24 mouse cellular contexts compared by ENCODE assay signal in genomic region chr1:95468095-95468494, GRCm38 (mm10).
DNase-seq lines count a peak whose midpoint lies in the region; ATAC-seq and TF ChIP-seq lines count a peak whose summit lies in the region.
"Had no signal": no experiment of that assay in that cellular context is flagged by ENCODE, and none has a peak within 500 bp of the region (broad histone marks: within the 10 kb centered on the region; RNA-seq: fewer than 3 reads in every experiment).

No protein-coding gene starts in this region.

- TF ChIP-seq POLR2A in MEL (IDR thresholded peaks at IDR 0.05; ENCODE audit: control insufficient read depth in 1 of 2, insufficient read depth in 1 of 2, low read depth in 1 of 2, low read length in 2 of 2, poor library complexity in 1 of 2), result no peak
- TF ChIP-seq POLR2A in embryonic fibroblast, embryonic 13.5 days (IDR thresholded peaks at IDR 0.05; ENCODE audit: low read depth, low read length), result no peak

- H3K36me3 ChIP-seq in MEL (ENCODE audit: control insufficient read depth in 1 of 2, insufficient read depth in 2 of 2, low read length in 2 of 2), result peaks cover 0 to 4% of the 10 kb centered on the region in 2 experiments; a peak in 2 of 4 replicates
- H3K36me3 ChIP-seq: embryonic facial prominence, embryonic 15.5 days; heart, embryonic 15.5 days; hindbrain, embryonic 15.5 days; midbrain, embryonic 15.5 days; neural tube, embryonic 13.5 days had no signal

- peak overlapping the region; percentile 1; the same call in 1 of the 2 replicates for H3K27ac ChIP-seq in MEL (ENCODE audit: control insufficient read depth, low read depth, low read length)
- peak overlapping the region; percentile 24; the same call in 1 of the 2 replicates for H3K27ac ChIP-seq in embryonic fibroblast, embryonic 13.5 days (ENCODE audit: insufficient read depth, low read length)
- H3K27ac ChIP-seq: embryonic facial prominence, embryonic 15.5 days; heart, embryonic 15.5 days; hindbrain, embryonic 15.5 days; liver, embryonic 14.5 days; midbrain, embryonic 15.5 days; neural tube, embryonic 13.5 days; stomach, postnatal 0 days had no signal

- no peak overlapping the region for H3K9ac ChIP-seq in MEL (ENCODE audit: control insufficient read depth, low read depth, low read length, poor library complexity, severe bottlenecking)
- H3K9ac ChIP-seq: embryonic facial prominence, embryonic 15.5 days; heart, embryonic 15.5 days; hindbrain, embryonic 15.5 days; liver, embryonic 14.5 days; lung, embryonic 14.5 days; midbrain, embryonic 15.5 days; neural tube, embryonic 13.5 days had no signal

- H3K79me2 ChIP-seq in MEL (ENCODE audit: control insufficient read depth, insufficient read depth, low read length, poor library complexity), result no peaks in the 10 kb centered on the region

- peaks cover 2 to 5% of the 10 kb centered on the region in 2 experiments; a peak in 3 of 4 replicates for H3K4me1 ChIP-seq in MEL (ENCODE audit: control insufficient read depth in 1 of 2, insufficient read depth in 2 of 2, low read length in 2 of 2)
- H3K4me1 ChIP-seq in embryonic fibroblast, embryonic 13.5 days (ENCODE audit: control insufficient read depth, insufficient read depth, low read length), result no peaks in the 10 kb centered on the region
- H3K4me1 ChIP-seq: embryonic facial prominence, embryonic 15.5 days; heart, embryonic 15.5 days; hindbrain, embryonic 15.5 days; midbrain, embryonic 15.5 days; neural tube, embryonic 13.5 days had no signal

- H3K27me3 ChIP-seq in MEL (ENCODE audit: control insufficient read depth in 1 of 2, insufficient read depth in 2 of 2, low read length in 2 of 2), result no peaks in the 10 kb centered on the region
- H3K27me3 ChIP-seq: embryonic facial prominence, embryonic 15.5 days; heart, embryonic 15.5 days; hindbrain, embryonic 15.5 days; midbrain, embryonic 15.5 days; neural tube, embryonic 13.5 days had no signal

- DNase-seq in 3T3-L1 (ENCODE audit: low read depth, low spot score) (peak; percentile 46), MEL (ENCODE audit: low read depth, low spot score) (peak; percentile 67)
- no peak for DNase-seq in layer of hippocampus, adult 8-10 months (ENCODE audit: low spot score in 2 of 2)
- DNase-seq in left cerebral cortex, postnatal 4 days, result no peak
- no peak for DNase-seq in T-cell, adult 2 months (ENCODE audit: low spot score)
- DNase-seq: adrenal gland, adult 8-10 months; cerebellum, adult 2 months; cerebellum, postnatal 36 days; gastrocnemius, postnatal 14 days; heart, postnatal 4 days; kidney, postnatal 4 days; layer of hippocampus, adult 9-11 months; lung, embryonic 14.5 days had no signal

- peak; percentile 90 for ATAC-seq in neutrophil, adult 5-6 weeks (ENCODE audit: extremely low read depth, insufficient number of reproducible peaks, low FRiP score, poor library complexity, severe bottlenecking)
- ATAC-seq: forebrain, embryonic 16.5 days; midbrain, embryonic 15.5 days; Patski had no signal

- no peak for TF ChIP-seq CTCF in MEL (IDR thresholded peaks at IDR 0.05 in 2 of 3, conservative IDR thresholded peaks at IDR 0.05 in 1 of 3; ENCODE audit: control insufficient read depth in 1 of 3, insufficient read depth in 1 of 3, low read depth in 2 of 3, low read length in 3 of 3, poor library complexity in 1 of 3, severe bottlenecking in 1 of 3)
- no peak for TF ChIP-seq CTCF in embryonic fibroblast, embryonic 13.5 days (IDR thresholded peaks at IDR 0.05; ENCODE audit: borderline replicate concordance, insufficient read depth, low read length)

- TF ChIP-seq RAD21 in MEL (IDR thresholded peaks at IDR 0.05; ENCODE audit: low read depth, low read length), result no peak

- H3K4me3 ChIP-seq in MEL (ENCODE audit: control insufficient read depth in 1 of 2, insufficient read depth in 1 of 2, low read depth in 2 of 2, low read length in 2 of 2), result no peak overlapping the region
- no peak overlapping the region for H3K4me3 ChIP-seq in embryonic fibroblast, embryonic 13.5 days (ENCODE audit: insufficient read depth, low read length)
- H3K4me3 ChIP-seq: embryonic facial prominence, embryonic 15.5 days; heart, embryonic 15.5 days; hindbrain, embryonic 15.5 days; midbrain, embryonic 15.5 days; neural tube, embryonic 13.5 days had no signal

- no peak; a peak in 1 of 4 replicates for TF ChIP-seq EP300 in MEL (IDR thresholded peaks at IDR 0.05; ENCODE audit: low read depth in 1 of 2, low read length in 2 of 2)

- intact Hi-C loops in left cerebral cortex, postnatal 4 days (cut with DNase I), result no loop called here

- H3K9me3 ChIP-seq in MEL (replicated peaks; ENCODE audit: insufficient read depth, low read length), result no peaks in the 10 kb centered on the region
- H3K9me3 ChIP-seq: embryonic facial prominence, embryonic 15.5 days; heart, embryonic 15.5 days; hindbrain, embryonic 15.5 days; midbrain, embryonic 15.5 days; neural tube, embryonic 13.5 days had no signal

TF ChIP-seq in MEL, 35 proteins besides CTCF, POLR2A, EP300 and RAD21:
- TF ChIP-seq ETS1 (IDR thresholded peaks at IDR 0.05; ENCODE audit: low read depth, low read length) (peak; percentile 34; the same call in 1 of the 2 replicates), SMC3 (IDR thresholded peaks at IDR 0.05; ENCODE audit: low read depth, low read length) (no peak), USF1 (IDR thresholded peaks at IDR 0.05; ENCODE audit: low read depth, low read length) (no peak), ZNF384 (IDR thresholded peaks at IDR 0.05; ENCODE audit: low read depth, low read length) (no peak), MXI1 (IDR thresholded peaks at IDR 0.05; ENCODE audit: low read depth, low read length) (no peak), KAT2A (conservative IDR thresholded peaks at IDR 0.05; ENCODE audit: low read depth, low read length) (no peak), TAL1 (IDR thresholded peaks at IDR 0.05; ENCODE audit: low read length) (no peak), CHD2 (IDR thresholded peaks at IDR 0.05; ENCODE audit: low read length) (no peak), MAX (IDR thresholded peaks at IDR 0.05; ENCODE audit: low read length) (no peak), POLR2AphosphoS5 (IDR thresholded peaks at IDR 0.05; ENCODE audit: borderline replicate concordance, low read depth, low read length) (no peak), RCOR1 (IDR thresholded peaks at IDR 0.05; ENCODE audit: low read depth, low read length) (no peak), SIN3A (IDR thresholded peaks at IDR 0.05; ENCODE audit: low read length) (no peak), MAFK (IDR thresholded peaks at IDR 0.05; ENCODE audit: borderline replicate concordance, low read depth, low read length) (no peak), POLR2AphosphoS2 (IDR thresholded peaks at IDR 0.05; ENCODE audit: low read length) (no peak), JUND (IDR thresholded peaks at IDR 0.05; ENCODE audit: low read depth, low read length) (no peak), UBTF (IDR thresholded peaks at IDR 0.05; ENCODE audit: borderline replicate concordance, insufficient read depth, low read depth, low read length) (no peak), NRF1 (IDR thresholded peaks at IDR 0.05; ENCODE audit: insufficient read depth, low read depth, low read length, poor library complexity, severe bottlenecking) (no peak), GATA1 (IDR thresholded peaks at IDR 0.05; ENCODE audit: low read depth, low read length) (no peak; the same call in 1 of the 2 replicates), TCF12 (IDR thresholded peaks at IDR 0.05; ENCODE audit: low read depth, low read length) (peak; percentile 29; the same call in 1 of the 2 replicates), GABPA (IDR thresholded peaks at IDR 0.05; ENCODE audit: low read depth, low read length) (peak; percentile 77; the same call in 1 of the 2 replicates), ELF1 (IDR thresholded peaks at IDR 0.05; ENCODE audit: low read depth, low read length) (peak; percentile 58; the same call in 1 of the 2 replicates), MAZ (IDR thresholded peaks at IDR 0.05; ENCODE audit: low read depth, low read length) (no peak), MYC (IDR thresholded peaks at IDR 0.05; ENCODE audit: low read depth, low read length) (no peak), HCFC1 (IDR thresholded peaks at IDR 0.05; ENCODE audit: low read depth, low read length) (no peak), ZMIZ1 (IDR thresholded peaks at IDR 0.05; ENCODE audit: low read depth, low read length) (no peak), TBP (IDR thresholded peaks at IDR 0.05; ENCODE audit: low read depth, low read length) (no peak), MEF2A (IDR thresholded peaks at IDR 0.05; ENCODE audit: extremely low read depth, insufficient replicate concordance, low read depth, low read length, poor library complexity, severe bottlenecking) (no peak), USF2 (IDR thresholded peaks at IDR 0.05; ENCODE audit: borderline replicate concordance in 1 of 2, insufficient read depth in 1 of 2, low read depth in 1 of 2, low read length in 2 of 2) (no peak), ZC3H11A (IDR thresholded peaks at IDR 0.05; ENCODE audit: low read depth, low read length) (no peak), MYB (IDR thresholded peaks at IDR 0.05; ENCODE audit: low read depth, low read length) (no peak), CHD1 (IDR thresholded peaks at IDR 0.05; ENCODE audit: low read depth, low read length) (no peak), ZKSCAN1 (IDR thresholded peaks at IDR 0.05; ENCODE audit: low read depth, low read length) (no peak), BHLHE40 (IDR thresholded peaks at IDR 0.05; ENCODE audit: borderline replicate concordance, low read depth, low read length) (no peak)

Comparison
In these comparisons a context has a peak if more than half of its experiments do, and no peak if none do; other contexts are left out.
1. DNase-seq: peak in 3T3-L1 (single experiment) and MEL (single experiment); none in layer of hippocampus, adult 8-10 months (0 of 2), left cerebral cortex, postnatal 4 days (single experiment) and T-cell, adult 2 months (single experiment).